Mouse (Mus musculus) midbrain, embryonic 16.5 days (tissue): ENCODE results near the gene Fam107b. TPM values are rescaled to one million over a fixed set of nuclear protein-coding genes. Genes with fewer than 3 reads are reported as not detected.

Experiments
- ATAC-seq: fragments of 200-750 bp; cut with Nextera tagmentation; 2 replicates; pipeline ENCODE4 v1.8.0; 2017; ENCODE audit warnings: moderate TSS enrichment
- H3K27ac ChIP-seq: fragments of 300-500 bp; sonication (generic); 2 replicates; pipeline ENCODE4 v1.5.1; 2014; ENCODE audit warnings: mild to moderate bottlenecking, low read length, mixed read lengths
- H3K27me3 ChIP-seq: fragments of 300-500 bp; sonication (generic); 2 replicates; pipeline ENCODE4 v1.6.1; 2014; ENCODE audit warnings: low read depth, low read length, mixed read lengths; ENCODE audit not compliant: control insufficient read depth, insufficient read depth
- H3K36me3 ChIP-seq: fragments of 300-500 bp; sonication (generic); 2 replicates; pipeline ENCODE4 v1.6.1; 2014; ENCODE audit warnings: mild to moderate bottlenecking, low read length, moderate library complexity, mixed read lengths; ENCODE audit not compliant: control insufficient read depth, insufficient read depth
- H3K4me1 ChIP-seq: fragments of 300-500 bp; sonication (generic); 2 replicates; pipeline ENCODE4 v1.6.1; 2014; ENCODE audit warnings: mild to moderate bottlenecking, low read length, mixed read lengths; ENCODE audit not compliant: control insufficient read depth, insufficient read depth
- H3K4me2 ChIP-seq: fragments of 300-500 bp; sonication (generic); 2 replicates; pipeline ENCODE4 v1.6.1; 2014; ENCODE audit warnings: mild to moderate bottlenecking, low read length, mixed read lengths
- H3K4me3 ChIP-seq: fragments of 300-500 bp; sonication (generic); 2 replicates; pipeline ENCODE4 v1.5.1; 2014; ENCODE audit warnings: low read depth, mild to moderate bottlenecking, low read length, moderate library complexity, mixed read lengths
- H3K9ac ChIP-seq: fragments of 300-500 bp; sonication (generic); 2 replicates; pipeline ENCODE4 v1.6.1; 2014; ENCODE audit warnings: low read depth, low read length, mixed read lengths
- H3K9me3 ChIP-seq: fragments of 300-500 bp; sonication (generic); replicated peaks from 2 replicates; pipeline ENCODE4 v1.6.1; 2014; ENCODE audit warnings: mild to moderate bottlenecking, low read length, mixed read lengths; ENCODE audit not compliant: control insufficient read depth, poor library complexity, severe bottlenecking
- WGBS: fragments of 180-500 bp; shearing (Covaris S2); extraction: QIAGEN DNeasy Blood & Tissue Kit; methylation state at CpG from one replicate; pipeline ENCODE4 v1.1.7; 2014; 5-methylcytosine and 5-hydroxymethylcytosine counted together
- polyA plus RNA-seq: library from polyadenylated mRNA; unstranded; fragments of >200 nt; fragmentation: Nextera tagmentation; extraction: Ambion mirVana; gene quantifications from 2 replicates; pipeline ENCODE4 v1.2.1, GENCODE M21; 2015

The Fam107b gene
- polyA plus RNA-seq, 1 experiment from 2014 or later, result 27.9 TPM

DNA sequence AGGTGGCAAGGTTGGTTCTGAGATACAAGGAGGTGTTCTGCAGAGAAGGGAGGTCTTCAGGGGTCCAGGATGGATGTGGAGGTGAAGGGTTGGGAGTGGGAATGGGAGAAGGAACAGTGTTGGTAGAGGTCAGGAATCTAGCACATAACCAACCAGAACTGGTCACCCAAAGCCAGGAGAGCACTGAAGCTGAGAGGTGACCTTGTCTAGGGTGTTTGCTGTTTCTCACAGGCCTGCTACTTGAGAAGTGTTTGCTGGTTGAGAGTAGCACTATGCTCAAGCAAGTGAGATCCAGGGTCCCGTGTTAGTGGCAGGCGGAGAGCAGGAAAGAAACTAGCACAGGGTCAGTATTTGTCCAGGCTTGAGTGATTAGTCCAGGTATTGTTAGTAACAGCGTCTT is 159.3 kb downstream of the Fam107b start:
- no peak overlapping the region for H3K9ac ChIP-seq
- no peak for ATAC-seq
- no peak overlapping the region for H3K4me2 ChIP-seq
- no peaks in the 10 kb centered on the region for H3K27me3 ChIP-seq
- H3K4me1 ChIP-seq, result peaks cover 16% of the 10 kb centered on the region
- H3K9me3 ChIP-seq, result no peaks in the 10 kb centered on the region
- no peaks in the 10 kb centered on the region for H3K36me3 ChIP-seq
- WGBS, result 93% methylated on average over 3 of the region's 3 CpGs
- no peak overlapping the region for H3K4me3 ChIP-seq
- H3K27ac ChIP-seq, result no peak overlapping the region

DNA sequence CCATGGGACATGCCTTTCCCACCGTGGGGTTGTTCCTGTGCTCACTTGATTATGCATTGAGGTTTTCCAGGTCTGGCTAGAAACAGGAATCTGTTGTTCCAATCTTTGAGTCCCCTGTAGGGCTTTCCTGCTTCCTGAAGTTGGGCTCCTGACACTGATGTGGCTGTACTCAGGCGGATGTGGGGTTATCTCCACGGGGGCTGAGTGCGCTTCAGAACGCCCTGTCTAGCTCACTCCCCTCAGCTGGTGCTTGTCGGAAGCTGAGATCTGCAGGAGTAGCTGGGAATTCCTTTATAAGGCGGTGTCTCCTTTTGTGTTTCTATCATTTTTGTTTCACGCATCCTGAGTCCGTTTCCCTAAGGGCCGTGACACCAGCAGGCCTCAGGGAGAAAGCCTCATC is 160.5 kb downstream of the Fam107b start:
- ATAC-seq, result no peak

GRCm38 (mm10) chr2:3731316-3732015 is 161.2 kb downstream of the Fam107b start:
- ATAC-seq, result no peak
- no peak overlapping the region for H3K9ac ChIP-seq
- H3K27ac ChIP-seq, result no peak overlapping the region
- peaks cover 15% of the 10 kb centered on the region for H3K4me1 ChIP-seq
- no peaks in the 10 kb centered on the region for H3K36me3 ChIP-seq
- no peaks in the 10 kb centered on the region for H3K27me3 ChIP-seq
- no peak overlapping the region for H3K4me3 ChIP-seq
- WGBS, result 90% methylated on average over 14 of the region's 14 CpGs
- H3K4me2 ChIP-seq, result no peak overlapping the region
- no peaks in the 10 kb centered on the region for H3K9me3 ChIP-seq

More for the DNA sequence above, 160.5 kb downstream of the Fam107b start:
- H3K27me3 ChIP-seq, result no peaks in the 10 kb centered on the region
- H3K4me3 ChIP-seq, result no peak overlapping the region
- H3K4me2 ChIP-seq, result no peak overlapping the region
- 63% methylated on average over 10 of the region's 10 CpGs for WGBS
- no peak overlapping the region for H3K27ac ChIP-seq
- no peak overlapping the region for H3K9ac ChIP-seq
- peaks cover 17% of the 10 kb centered on the region for H3K4me1 ChIP-seq
- no peaks in the 10 kb centered on the region for H3K9me3 ChIP-seq
- H3K36me3 ChIP-seq, result no peaks in the 10 kb centered on the region

DNA sequence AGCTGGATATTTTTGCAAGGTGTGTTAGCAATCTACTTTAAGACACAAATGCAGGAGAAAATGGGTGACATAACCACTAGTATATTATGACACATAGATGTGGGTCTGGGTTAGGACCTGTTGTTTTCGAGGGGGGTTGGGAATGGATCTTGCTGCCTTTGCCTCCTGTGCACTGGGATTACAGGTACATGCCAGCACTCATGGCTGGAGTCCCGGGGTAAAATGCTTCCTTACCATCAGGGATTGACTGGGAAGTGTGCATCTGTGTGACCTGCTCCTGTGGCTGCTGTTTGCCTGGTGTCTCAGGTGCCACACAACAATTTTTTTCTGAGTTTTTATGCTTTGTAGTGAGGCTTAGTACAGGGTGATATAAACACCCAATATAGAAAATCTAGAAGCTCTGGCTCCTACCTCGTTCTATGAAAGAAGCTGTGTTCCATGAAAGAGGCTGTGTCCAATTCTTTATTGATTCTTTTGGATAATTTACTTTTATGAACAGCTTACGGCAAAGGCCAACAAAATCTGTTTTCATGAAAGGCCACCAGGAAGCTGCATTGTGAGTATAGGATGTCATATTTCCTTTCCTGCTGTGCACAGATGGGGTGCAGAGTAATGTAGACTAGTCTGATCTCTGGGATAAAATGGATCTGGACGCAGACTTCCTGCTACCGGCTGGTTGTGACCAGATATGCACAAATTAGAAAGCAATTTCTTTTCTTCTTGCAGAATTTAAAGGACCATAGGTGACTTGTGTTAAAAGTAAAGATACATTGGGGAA is 167.8 kb downstream of the Fam107b start:
- no peaks in the 10 kb centered on the region for H3K27me3 ChIP-seq
- H3K9ac ChIP-seq, result no peak overlapping the region
- H3K4me1 ChIP-seq, result peaks cover 40% of the 10 kb centered on the region
- H3K9me3 ChIP-seq, result no peaks in the 10 kb centered on the region
- ATAC-seq, result no peak
- H3K4me3 ChIP-seq, result no peak overlapping the region
- no peaks in the 10 kb centered on the region for H3K36me3 ChIP-seq
- no peak overlapping the region for H3K27ac ChIP-seq
- 64% methylated on average over 6 of the region's 6 CpGs for WGBS
- H3K4me2 ChIP-seq, result no peak overlapping the region

DNA sequence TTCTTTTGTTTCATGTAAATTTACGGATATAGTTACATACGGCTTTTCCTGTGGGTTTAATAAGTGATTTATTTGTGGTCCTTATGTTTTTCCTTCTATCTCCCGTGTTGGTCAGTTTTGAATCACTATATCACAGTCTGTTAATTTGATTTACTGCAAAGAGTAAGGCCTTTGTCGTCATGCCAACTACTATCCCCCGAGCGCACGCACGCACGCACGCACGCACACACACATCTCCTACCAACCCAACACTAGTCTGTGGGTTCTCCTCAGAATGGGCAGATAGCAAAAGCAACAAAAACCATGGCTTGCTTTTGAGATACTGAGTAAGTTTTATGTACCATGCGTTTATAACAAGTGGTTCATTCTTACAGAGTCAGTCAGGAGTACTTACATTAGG is 168.4 kb downstream of the Fam107b start:
- ATAC-seq, result no peak
- 78% methylated on average over 12 of the region's 12 CpGs for WGBS
- no peak overlapping the region for H3K9ac ChIP-seq
- H3K36me3 ChIP-seq, result no peaks in the 10 kb centered on the region
- no peaks in the 10 kb centered on the region for H3K9me3 ChIP-seq
- H3K4me3 ChIP-seq, result no peak overlapping the region
- peaks cover 40% of the 10 kb centered on the region for H3K4me1 ChIP-seq
- H3K4me2 ChIP-seq, result no peak overlapping the region
- no peaks in the 10 kb centered on the region for H3K27me3 ChIP-seq
- H3K27ac ChIP-seq, result no peak overlapping the region

GRCm38 (mm10) chr2:3739351-3739961 is 169.2 kb downstream of the Fam107b start:
- 0 out of 2 replicates have a peak, but pooled peaks have one; percentile 28 for ATAC-seq
- Histone ChIP-seq H3K4me3 (no peak overlapping the region), H3K27ac (no peak overlapping the region), H3K4me2 (no peak overlapping the region), H3K36me3 (no peaks in the 10 kb centered on the region), H3K9ac (no peak overlapping the region), H3K27me3 (no peaks in the 10 kb centered on the region), H3K9me3 (no peaks in the 10 kb centered on the region), H3K4me1 (peaks cover 40% of the 10 kb centered on the region)
- WGBS, result 83% methylated on average over 7 of the region's 7 CpGs

GRCm38 (mm10) chr2:3740256-3740655 is 170.0 kb downstream of the Fam107b start:
- H3K27ac ChIP-seq, result no peak overlapping the region

DNA sequence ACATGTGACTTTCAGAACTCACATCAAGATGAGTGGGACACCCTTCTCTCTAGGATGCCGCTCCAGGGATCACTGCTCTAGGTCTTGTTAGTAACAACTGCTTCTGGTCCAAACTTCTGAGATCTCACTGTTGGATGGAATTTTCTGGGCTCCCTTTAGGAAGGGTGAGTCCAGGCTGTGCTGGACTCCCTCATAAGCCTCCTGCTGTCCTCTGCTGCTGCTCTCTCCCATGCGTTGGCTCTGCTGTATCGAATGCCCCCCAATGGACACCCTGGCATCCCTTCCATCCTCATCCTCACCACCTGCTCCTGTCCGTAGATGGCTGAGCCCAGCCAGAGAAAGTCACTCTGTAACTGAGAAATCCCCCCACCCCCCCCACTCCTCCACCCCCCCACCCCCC is 170.4 kb downstream of the Fam107b start:
- 81% methylated on average over 4 of the region's 4 CpGs for WGBS
- H3K36me3 ChIP-seq, result no peaks in the 10 kb centered on the region
- no peak overlapping the region for H3K9ac ChIP-seq
- peaks cover 39% of the 10 kb centered on the region for H3K4me1 ChIP-seq
- no peak overlapping the region for H3K4me2 ChIP-seq
- H3K27ac ChIP-seq, result no peak overlapping the region
- H3K4me3 ChIP-seq, result no peak overlapping the region
- no peaks in the 10 kb centered on the region for H3K27me3 ChIP-seq
- ATAC-seq, result no peak
- no peaks in the 10 kb centered on the region for H3K9me3 ChIP-seq

More at GRCm38 (mm10) chr2:3740256-3740655, 170.0 kb downstream of the Fam107b start:
- Histone ChIP-seq H3K4me2 (no peak overlapping the region), H3K4me3 (no peak overlapping the region), H3K4me1 (peaks cover 37% of the 10 kb centered on the region), H3K9ac (no peak overlapping the region), H3K9me3 (no peaks in the 10 kb centered on the region), H3K36me3 (no peaks in the 10 kb centered on the region), H3K27me3 (no peaks in the 10 kb centered on the region)
- ATAC-seq, result no peak
- 89% methylated on average over 3 of the region's 3 CpGs for WGBS

GRCm38 (mm10) chr2:3742519-3742918 is 172.2 kb downstream of the Fam107b start:
- WGBS, result 33% methylated on average over 6 of the region's 6 CpGs
- Histone ChIP-seq H3K4me3 (no peak overlapping the region), H3K4me1 (peaks cover 35% of the 10 kb centered on the region), H3K27me3 (no peaks in the 10 kb centered on the region), H3K9me3 (no peaks in the 10 kb centered on the region), H3K27ac (peak overlapping the region; percentile 26; the same call in 1 of the 2 replicates), H3K9ac (no peak overlapping the region), H3K4me2 (no peak overlapping the region; the same call in 1 of the 2 replicates), H3K36me3 (no peaks in the 10 kb centered on the region)
- no peak for ATAC-seq
